Mouse (Mus musculus): ENCODE data around the gene Hmgb4.

Gene Hmgb4

DNA sequence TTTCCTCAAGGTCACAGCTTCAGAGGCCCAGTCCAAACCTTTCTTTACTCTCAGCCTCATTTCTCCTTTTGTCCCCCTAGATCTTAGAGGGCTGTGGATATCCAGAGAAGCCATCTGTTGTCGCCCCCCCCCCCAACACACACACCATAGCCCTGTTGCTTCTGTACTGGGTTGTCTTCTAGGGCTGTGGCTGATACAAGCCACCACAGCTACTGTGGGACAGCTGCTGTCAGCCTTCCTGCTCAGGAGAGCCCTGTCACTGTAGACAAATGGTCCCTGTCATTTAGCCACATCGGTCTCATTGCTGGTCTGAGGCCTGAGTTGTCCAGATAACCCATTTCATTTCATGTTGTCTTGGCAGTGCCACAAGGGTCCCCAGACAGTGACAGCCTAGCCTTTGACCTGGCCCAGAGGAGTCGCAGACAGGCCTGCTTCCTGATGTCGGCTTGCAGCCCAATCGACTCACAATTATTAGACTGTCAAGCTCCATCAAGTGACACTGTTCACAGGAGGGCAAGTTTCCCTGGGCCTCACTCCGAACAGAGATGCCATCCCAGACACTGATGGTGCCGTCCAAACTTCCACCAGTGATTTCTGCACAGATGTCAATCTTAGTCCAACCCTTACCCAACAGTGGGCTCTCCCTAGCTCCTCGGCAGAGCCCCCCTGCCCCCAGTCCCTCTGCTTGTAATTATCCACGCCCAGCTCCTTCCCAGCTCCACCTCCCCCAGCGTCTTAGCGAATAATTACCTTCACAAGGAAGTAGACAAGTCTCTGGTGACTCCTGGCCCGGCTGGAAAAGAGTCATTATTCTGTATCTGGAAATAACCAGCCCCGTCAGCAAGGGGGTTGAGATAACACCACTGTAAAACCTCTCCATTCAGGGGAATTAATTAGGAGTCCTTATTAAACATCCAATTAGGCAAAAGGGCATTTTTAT, 33.1 kb downstream of the Hmgb4 start:
- DNase-seq (ENCODE audit: low read depth, low spot score): no peak

DNA sequence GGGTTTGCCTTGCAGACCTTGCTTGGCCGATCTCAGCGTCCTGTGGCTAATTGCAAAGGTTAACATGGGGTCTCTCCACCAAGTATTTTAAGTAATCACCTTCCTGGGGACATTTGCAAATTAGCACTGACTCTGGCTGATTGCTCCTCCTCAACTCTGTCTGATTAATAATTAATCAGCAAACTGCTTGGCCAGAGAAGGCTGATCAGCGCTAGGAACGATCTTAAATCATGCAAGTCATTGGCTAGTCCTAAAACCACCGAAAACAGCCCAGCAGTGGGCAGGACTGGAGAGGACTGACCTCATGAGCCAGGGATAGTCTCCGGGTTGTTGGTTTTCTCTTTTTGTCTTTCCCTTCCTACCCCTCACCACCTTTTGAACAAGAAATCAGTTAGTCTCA, 36.3 kb downstream of the Hmgb4 start:
- DNase-seq (ENCODE audit: low read depth, low spot score): no peak

DNA sequence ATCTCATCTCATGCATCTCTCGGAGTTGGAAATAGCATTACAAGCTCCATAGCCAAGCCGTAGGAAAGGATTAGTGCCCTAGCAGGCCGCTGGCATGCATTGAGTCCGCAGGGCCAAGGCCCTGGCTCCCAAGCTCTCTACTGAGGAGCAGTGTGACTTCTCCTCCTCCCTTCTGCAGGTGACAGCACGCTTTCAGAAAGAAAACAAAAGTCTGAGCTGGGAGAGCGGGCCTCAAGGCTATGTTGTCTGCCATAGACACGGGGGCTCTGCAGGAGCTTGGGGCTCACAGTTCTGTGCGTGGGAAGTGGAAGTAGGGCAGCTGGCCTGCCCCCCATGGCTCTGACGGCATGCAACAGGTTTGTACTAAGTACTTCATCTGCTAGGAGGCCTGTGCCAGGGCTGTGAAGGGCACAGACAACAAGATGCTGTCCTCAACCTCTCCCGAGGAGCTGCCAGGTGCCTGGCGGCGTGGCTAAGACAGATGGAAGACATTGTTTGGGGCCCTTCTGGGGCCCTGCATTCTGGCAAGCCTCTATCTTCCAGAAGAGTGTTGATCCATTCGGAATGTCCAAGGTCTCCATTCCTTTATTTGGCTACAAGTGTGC, 42.7 kb downstream of the Hmgb4 start:
- DNase-seq (ENCODE audit: low read depth, low spot score): no peak
